Mouse (Mus musculus): ENCODE results near the gene Themis2.
A peak's percentile ranks its signal among the peaks of the same experiment; 100 is the strongest.
"Not testable (repeated sequence)": the region's sequence is repeated elsewhere in the genome, so short reads cannot be mapped to it uniquely, and the experiment has no call there.

Themis2 gene

GRCm38 (mm10) chr4:132798666-132799065, 2.5 kb upstream of the Themis2 start:
- DNase-seq, result not testable (repeated sequence)

- DNase-seq, result no peak
Measured at GRCm38 (mm10) chr4:132798028-132798427, 1.8 kb upstream of the Themis2 start.

GRCm38 (mm10) chr4:132797461-132797860, 1.3 kb upstream of the Themis2 start:
- DNase-seq, result no peak

- no peak for DNase-seq
Measured at GRCm38 (mm10) chr4:132795171-132795570, 1.0 kb downstream of the Themis2 start.

- DNase-seq, result no peak
Measured at GRCm38 (mm10) chr4:132794760-132795159, 1.4 kb downstream of the Themis2 start.

GRCm38 (mm10) chr4:132794028-132794427, 2.2 kb downstream of the Themis2 start:
- DNase-seq, result peak; percentile 8 to 14

GRCm38 (mm10) chr4:132793322-132794004, 2.7 kb downstream of the Themis2 start:
- DNase-seq, result not testable (repeated sequence)

GRCm38 (mm10) chr4:132789731-132790130, 6.5 kb downstream of the Themis2 start:
- DNase-seq, result no peak

- DNase-seq, result no peak
Measured at GRCm38 (mm10) chr4:132785228-132785627, 11.0 kb downstream of the Themis2 start.

GRCm38 (mm10) chr4:132783732-132784131, 12.5 kb downstream of the Themis2 start:
- no peak for DNase-seq

GRCm38 (mm10) chr4:132780288-132780687, 15.9 kb downstream of the Themis2 start:
- DNase-seq, result no peak

- no peak for DNase-seq
Measured at GRCm38 (mm10) chr4:132778562-132779201, 17.5 kb downstream of the Themis2 start.

- peak; percentile 85 to 86 for DNase-seq
Measured at GRCm38 (mm10) chr4:132776764-132777163, 19.4 kb downstream of the Themis2 start.

- no peak for DNase-seq
Measured at GRCm38 (mm10) chr4:132774905-132775304, 21.3 kb downstream of the Themis2 start.

GRCm38 (mm10) chr4:132771776-132772175, 24.4 kb downstream of the Themis2 start:
- DNase-seq, result no peak

GRCm38 (mm10) chr4:132767914-132768876, 28.0 kb downstream of the Themis2 start, which contains the start of gene Rpa2:
Gene Rpa2, plus strand, starts transcription at chr4:132768332.
- peak; percentile 99 for DNase-seq

GRCm38 (mm10) chr4:132763125-132763524, 33.1 kb downstream of the Themis2 start:
- not testable (repeated sequence) for DNase-seq

- no peak for DNase-seq
Measured at GRCm38 (mm10) chr4:132762602-132763001, 33.6 kb downstream of the Themis2 start.

- no peak for DNase-seq
Measured at GRCm38 (mm10) chr4:132760296-132760695, 35.9 kb downstream of the Themis2 start.

GRCm38 (mm10) chr4:132757633-132758351, 38.4 kb downstream of the Themis2 start:
- peak in 1 of 2 experiments; percentile 18 for DNase-seq

- peak; percentile 81 to 86 for DNase-seq
Measured at GRCm38 (mm10) chr4:132756974-132757373, 39.2 kb downstream of the Themis2 start, which contains the start of gene Smpdl3b. Gene Smpdl3b, minus strand, starts transcription at chr4:132757252.

GRCm38 (mm10) chr4:132752992-132753391, 43.2 kb downstream of the Themis2 start:
- no peak for DNase-seq
